Mouse (Mus musculus): ENCODE data around the gene Copz2. TPM values are rescaled to one million over a fixed set of nuclear protein-coding genes. Genes with fewer than 3 reads are reported as not detected.

Gene Copz2
- polyA plus RNA-seq, 3 experiments from 2014 or later, result not detected

- no peak for ATAC-seq
These were observed 58.9 kb downstream of the Copz2 start for GRCm38 (mm10) chr11:96908594-96908993.

- ATAC-seq, result peak; percentile 78
These were observed 60.3 kb downstream of the Copz2 start for GRCm38 (mm10) chr11:96910003-96910402.

Other genes with a start within 250 kb of the Copz2 start
- gene Snx11, start 72.3 kb upstream of the Copz2 start, polyA plus RNA-seq (2017; shearing (Covaris generic)), result 10 to 100 TPM; 21.7 to 24.6 (median 23.0) TPM
- 10 to 100 TPM; 52.0 to 73.0 (median 54.7) TPM for gene Cbx1, start 60.7 kb upstream of the Copz2 start, polyA plus RNA-seq (2017; shearing (Covaris generic))
- 10 to 100 TPM; 17.8 to 21.4 (median 20.7) TPM for gene Nfe2l1, start 19.9 kb upstream of the Copz2 start, polyA plus RNA-seq (2017; shearing (Covaris generic))
- gene Cdk5rap3, start 66.6 kb downstream of the Copz2 start, polyA plus RNA-seq (2017; shearing (Covaris generic)), result 100 to 1,000 TPM in 1 of 3 experiments, 10 to 100 TPM in 2; 93.2 to 124 (median 96.9) TPM
- under 1 TPM; 0.21 to 0.62 (median 0.40) TPM for gene Prr15l, start 78.2 kb downstream of the Copz2 start, polyA plus RNA-seq (2017; shearing (Covaris generic))
- 10 to 100 TPM; 19.0 to 35.1 (median 30.7) TPM for gene Pnpo, start 94.1 kb downstream of the Copz2 start, polyA plus RNA-seq (2017; shearing (Covaris generic))
- 10 to 100 TPM; 20.4 to 24.7 (median 20.9) TPM for gene Sp2, start 133.1 kb downstream of the Copz2 start, polyA plus RNA-seq (2017; shearing (Covaris generic))
- gene Sp6, start 163.5 kb downstream of the Copz2 start, polyA plus RNA-seq (2017; shearing (Covaris generic)), result 1 to 10 TPM in 1 of 3 experiments, under 1 TPM in 1, not detected in 1; 0.19 to 2.7 TPM
- gene Scrn2, start 180.1 kb downstream of the Copz2 start, polyA plus RNA-seq (2017; shearing (Covaris generic)), result 1 to 10 TPM; 6.2 to 8.8 (median 6.5) TPM
- gene Lrrc46, start 191.5 kb downstream of the Copz2 start, polyA plus RNA-seq (2017; shearing (Covaris generic)), result not detected
- gene Mrpl10, start 191.7 kb downstream of the Copz2 start, polyA plus RNA-seq (2017; shearing (Covaris generic)), result 10 to 100 TPM; 61.1 to 66.7 (median 63.2) TPM
- gene Osbpl7, start 200.8 kb downstream of the Copz2 start, polyA plus RNA-seq (2017; shearing (Covaris generic)), result 10 to 100 TPM; 22.8 to 30.5 (median 25.3) TPM

All from inflammation-experienced regulatory T-cells, adult 6 months (primary cell).